Mouse (Mus musculus) midbrain, embryonic 16.5 days (tissue): Measurements from ENCODE around the gene Mgat4e. TPM values are rescaled to one million over a fixed set of nuclear protein-coding genes. Genes with fewer than 3 reads are reported as not detected.
"Not testable (repeated sequence)": the region's sequence is repeated elsewhere in the genome, so short reads cannot be mapped to it uniquely, and the experiment has no call there.

Experiments
- ATAC-seq: fragments of 200-750 bp; cut with Nextera tagmentation; 2 replicates; pipeline ENCODE4 v1.8.0; 2017; ENCODE audit warnings: moderate TSS enrichment
- H3K27ac ChIP-seq: fragments of 300-500 bp; sonication (generic); 2 replicates; pipeline ENCODE4 v1.5.1; 2014; ENCODE audit warnings: mild to moderate bottlenecking, low read length, mixed read lengths
- H3K27me3 ChIP-seq: fragments of 300-500 bp; sonication (generic); 2 replicates; pipeline ENCODE4 v1.6.1; 2014; ENCODE audit warnings: low read depth, low read length, mixed read lengths; ENCODE audit not compliant: control insufficient read depth, insufficient read depth
- H3K36me3 ChIP-seq: fragments of 300-500 bp; sonication (generic); 2 replicates; pipeline ENCODE4 v1.6.1; 2014; ENCODE audit warnings: mild to moderate bottlenecking, low read length, moderate library complexity, mixed read lengths; ENCODE audit not compliant: control insufficient read depth, insufficient read depth
- H3K4me1 ChIP-seq: fragments of 300-500 bp; sonication (generic); 2 replicates; pipeline ENCODE4 v1.6.1; 2014; ENCODE audit warnings: mild to moderate bottlenecking, low read length, mixed read lengths; ENCODE audit not compliant: control insufficient read depth, insufficient read depth
- H3K4me2 ChIP-seq: fragments of 300-500 bp; sonication (generic); 2 replicates; pipeline ENCODE4 v1.6.1; 2014; ENCODE audit warnings: mild to moderate bottlenecking, low read length, mixed read lengths
- H3K4me3 ChIP-seq: fragments of 300-500 bp; sonication (generic); 2 replicates; pipeline ENCODE4 v1.5.1; 2014; ENCODE audit warnings: low read depth, mild to moderate bottlenecking, low read length, moderate library complexity, mixed read lengths
- H3K9ac ChIP-seq: fragments of 300-500 bp; sonication (generic); 2 replicates; pipeline ENCODE4 v1.6.1; 2014; ENCODE audit warnings: low read depth, low read length, mixed read lengths
- H3K9me3 ChIP-seq: fragments of 300-500 bp; sonication (generic); replicated peaks from 2 replicates; pipeline ENCODE4 v1.6.1; 2014; ENCODE audit warnings: mild to moderate bottlenecking, low read length, mixed read lengths; ENCODE audit not compliant: control insufficient read depth, poor library complexity, severe bottlenecking
- WGBS: fragments of 180-500 bp; shearing (Covaris S2); extraction: QIAGEN DNeasy Blood & Tissue Kit; methylation state at CpG from one replicate; pipeline ENCODE4 v1.1.7; 2014; 5-methylcytosine and 5-hydroxymethylcytosine counted together
- polyA plus RNA-seq: library from polyadenylated mRNA; unstranded; fragments of >200 nt; fragmentation: Nextera tagmentation; extraction: Ambion mirVana; gene quantifications from 2 replicates; pipeline ENCODE4 v1.2.1, GENCODE M21; 2015

The Mgat4e gene
- polyA plus RNA-seq, 1 experiment from 2014 or later, result not detected

- no peaks in the 10 kb centered on the region for H3K9me3 ChIP-seq
- H3K27me3 ChIP-seq, result no peaks in the 10 kb centered on the region
- 83% methylated on average over 3 of the region's 3 CpGs for WGBS
- H3K9ac ChIP-seq, result no peak overlapping the region
- no peak overlapping the region for H3K4me2 ChIP-seq
- no peak for ATAC-seq
- no peaks in the 10 kb centered on the region for H3K36me3 ChIP-seq
- H3K4me1 ChIP-seq, result no peaks in the 10 kb centered on the region
- no peak overlapping the region for H3K4me3 ChIP-seq
- H3K27ac ChIP-seq, result no peak overlapping the region
These were observed 14.0 kb downstream of the Mgat4e start for GRCm38 (mm10) chr1:134535513-134535912.

GRCm38 (mm10) chr1:134535054-134535453, 14.4 kb downstream of the Mgat4e start:
- Histone ChIP-seq H3K4me2 (no peak overlapping the region), H3K4me3 (no peak overlapping the region), H3K36me3 (no peaks in the 10 kb centered on the region), H3K9ac (no peak overlapping the region), H3K27me3 (no peaks in the 10 kb centered on the region), H3K4me1 (no peaks in the 10 kb centered on the region), H3K27ac (no peak overlapping the region), H3K9me3 (no peaks in the 10 kb centered on the region)
- WGBS, result 97% methylated on average over 1 of the region's 1 CpGs
- ATAC-seq, result no peak

GRCm38 (mm10) chr1:134533710-134534109, 15.8 kb downstream of the Mgat4e start:
- H3K4me3 ChIP-seq, H3K27me3 ChIP-seq: not testable (repeated sequence)
- 92% methylated on average over 10 of the region's 10 CpGs for WGBS

GRCm38 (mm10) chr1:134530618-134531017, 18.9 kb downstream of the Mgat4e start:
- peak; percentile 71; the same call in 1 of the 2 replicates for ATAC-seq
- WGBS, result 80% methylated on average over 6 of the region's 6 CpGs

More at GRCm38 (mm10) chr1:134533710-134534109, 15.8 kb downstream of the Mgat4e start:
- ATAC-seq, H3K4me2 ChIP-seq, H3K36me3 ChIP-seq, H3K9me3 ChIP-seq, H3K4me1 ChIP-seq, H3K9ac ChIP-seq, H3K27ac ChIP-seq: not testable (repeated sequence)

GRCm38 (mm10) chr1:134526752-134527151, 22.7 kb downstream of the Mgat4e start:
- no peak overlapping the region for H3K4me2 ChIP-seq

More at GRCm38 (mm10) chr1:134530618-134531017, 18.9 kb downstream of the Mgat4e start:
- Histone ChIP-seq H3K36me3 (no peaks in the 10 kb centered on the region), H3K4me3 (no peak overlapping the region), H3K4me2 (no peak overlapping the region), H3K9me3 (no peaks in the 10 kb centered on the region), H3K27ac (no peak overlapping the region), H3K9ac (no peak overlapping the region), H3K4me1 (no peaks in the 10 kb centered on the region), H3K27me3 (no peaks in the 10 kb centered on the region)

GRCm38 (mm10) chr1:134525015-134525414, 24.5 kb downstream of the Mgat4e start:
- H3K9me3 ChIP-seq, result no peaks in the 10 kb centered on the region
- no peaks in the 10 kb centered on the region for H3K27me3 ChIP-seq
- H3K27ac ChIP-seq, result no peak overlapping the region
- no peak for ATAC-seq
- 96% methylated on average over 1 of the region's 1 CpGs for WGBS
- no peak overlapping the region for H3K4me3 ChIP-seq
- H3K4me1 ChIP-seq, result no peaks in the 10 kb centered on the region
- H3K4me2 ChIP-seq, result no peak overlapping the region
- H3K36me3 ChIP-seq, result no peaks in the 10 kb centered on the region
- H3K9ac ChIP-seq, result no peak overlapping the region

More at GRCm38 (mm10) chr1:134526752-134527151, 22.7 kb downstream of the Mgat4e start:
- H3K4me3 ChIP-seq, result no peak overlapping the region
- WGBS, result 81% methylated on average over 6 of the region's 6 CpGs
- H3K27ac ChIP-seq, result no peak overlapping the region
- H3K4me1 ChIP-seq, result no peaks in the 10 kb centered on the region
- no peaks in the 10 kb centered on the region for H3K27me3 ChIP-seq
- H3K9me3 ChIP-seq, result no peaks in the 10 kb centered on the region
- H3K9ac ChIP-seq, result no peak overlapping the region
- no peak for ATAC-seq
- no peaks in the 10 kb centered on the region for H3K36me3 ChIP-seq

- H3K4me3 ChIP-seq, result no peak overlapping the region
- no peak overlapping the region for H3K9ac ChIP-seq
- no peaks in the 10 kb centered on the region for H3K27me3 ChIP-seq
- no peaks in the 10 kb centered on the region for H3K9me3 ChIP-seq
- no peaks in the 10 kb centered on the region for H3K36me3 ChIP-seq
- WGBS, result 74% methylated on average over 5 of the region's 5 CpGs
- no peaks in the 10 kb centered on the region for H3K4me1 ChIP-seq
- no peak for ATAC-seq
- no peak overlapping the region for H3K27ac ChIP-seq
- H3K4me2 ChIP-seq, result no peak overlapping the region
These were observed 25.1 kb downstream of the Mgat4e start for GRCm38 (mm10) chr1:134524424-134524823.

GRCm38 (mm10) chr1:134522325-134522724, 27.2 kb downstream of the Mgat4e start:
- Histone ChIP-seq H3K27ac (no peak overlapping the region), H3K4me2 (no peak overlapping the region), H3K9ac (no peak overlapping the region), H3K4me1 (no peaks in the 10 kb centered on the region), H3K36me3 (no peaks in the 10 kb centered on the region), H3K9me3 (no peaks in the 10 kb centered on the region), H3K27me3 (no peaks in the 10 kb centered on the region), H3K4me3 (no peak overlapping the region)
- ATAC-seq, result no peak
- 60% methylated on average over 2 of the region's 2 CpGs for WGBS

- Histone ChIP-seq H3K9me3 (no peaks in the 10 kb centered on the region), H3K4me3 (no peak overlapping the region), H3K9ac (no peak overlapping the region), H3K27me3 (no peaks in the 10 kb centered on the region), H3K4me1 (no peaks in the 10 kb centered on the region), H3K4me2 (no peak overlapping the region), H3K27ac (no peak overlapping the region), H3K36me3 (no peaks in the 10 kb centered on the region)
- 82% methylated on average over 7 of the region's 7 CpGs for WGBS
- no peak for ATAC-seq
These were observed 28.3 kb downstream of the Mgat4e start for GRCm38 (mm10) chr1:134521163-134521562.
